Mouse (Mus musculus) right cerebral cortex, adult 18-20 months (tissue): ENCODE results near the gene Cerk.
"Not testable (repeated sequence)": the region's sequence is repeated elsewhere in the genome, so short reads cannot be mapped to it uniquely, and the experiment has no call there.

Experiments used
- DNase-seq: peaks from one replicate; pipeline ENCODE4 v3.0.0; 2022; ENCODE audit warnings: mixed read lengths

The Cerk gene

GRCm38 (mm10) chr15:86205300-86205699, 19.4 kb upstream of the Cerk start:
- no peak for DNase-seq

GRCm38 (mm10) chr15:86203942-86204561, 18.1 kb upstream of the Cerk start:
- no peak for DNase-seq

- no peak for DNase-seq
Observed at GRCm38 (mm10) chr15:86203292-86203793, 17.4 kb upstream of the Cerk start.

- no peak for DNase-seq
Observed at GRCm38 (mm10) chr15:86202640-86203039, 16.7 kb upstream of the Cerk start.

- no peak for DNase-seq
Observed at GRCm38 (mm10) chr15:86201696-86202330, 15.9 kb upstream of the Cerk start.

GRCm38 (mm10) chr15:86201095-86201494, 15.2 kb upstream of the Cerk start:
- no peak for DNase-seq

GRCm38 (mm10) chr15:86200169-86200568, 14.2 kb upstream of the Cerk start:
- no peak for DNase-seq

GRCm38 (mm10) chr15:86199482-86199881, 13.5 kb upstream of the Cerk start:
- DNase-seq: no peak

- peak; percentile 51 for DNase-seq
Observed at GRCm38 (mm10) chr15:86199052-86199451, 13.1 kb upstream of the Cerk start.

GRCm38 (mm10) chr15:86194676-86195453, 8.9 kb upstream of the Cerk start:
- DNase-seq: not testable (repeated sequence)

GRCm38 (mm10) chr15:86191933-86192332, 6.0 kb upstream of the Cerk start:
- no peak for DNase-seq

- DNase-seq: no peak
Observed at GRCm38 (mm10) chr15:86191505-86191904, 5.6 kb upstream of the Cerk start.

GRCm38 (mm10) chr15:86190387-86190786, 4.4 kb upstream of the Cerk start:
- no peak for DNase-seq

- peak; percentile 79 for DNase-seq
Observed at GRCm38 (mm10) chr15:86188746-86189470, 3.0 kb upstream of the Cerk start.

GRCm38 (mm10) chr15:86188186-86188585, 2.2 kb upstream of the Cerk start:
- DNase-seq: peak; percentile 51

GRCm38 (mm10) chr15:86186686-86187085, 745 bp upstream of the Cerk start:
- no peak for DNase-seq

GRCm38 (mm10) chr15:86184851-86185688, 871 bp downstream of the Cerk start:
- peak; percentile 40 for DNase-seq

- no peak for DNase-seq
Observed at GRCm38 (mm10) chr15:86184071-86184470, 1.9 kb downstream of the Cerk start.

GRCm38 (mm10) chr15:86183484-86183883, 2.5 kb downstream of the Cerk start:
- DNase-seq: no peak

GRCm38 (mm10) chr15:86182646-86183045, 3.3 kb downstream of the Cerk start:
- peak; percentile 59 for DNase-seq

- DNase-seq: no peak
Observed at GRCm38 (mm10) chr15:86181941-86182439, 4.0 kb downstream of the Cerk start.

- not testable (repeated sequence) for DNase-seq
Observed at GRCm38 (mm10) chr15:86181321-86181720, 4.6 kb downstream of the Cerk start.
